Mouse (Mus musculus) neural tube, embryonic 14.5 days (tissue): ENCODE measurements around the gene Zdhhc12. TPM values are rescaled to one million over a fixed set of nuclear protein-coding genes. Genes with fewer than 3 reads are reported as not detected.

ENCODE experiments used
- ATAC-seq: fragments of 200-750 bp; cut with Nextera tagmentation; 2 replicates; pipeline ENCODE4 v1.8.0; 2017; ENCODE audit warnings: low read depth, mild to moderate bottlenecking, moderate TSS enrichment, moderate library complexity
- H3K27ac ChIP-seq: fragments of 300-500 bp; sonication (generic); 2 replicates; pipeline ENCODE4 v1.5.1; 2014; ENCODE audit warnings: low read depth, mild to moderate bottlenecking, control low read depth, low read length, moderate library complexity, mixed read lengths
- H3K27me3 ChIP-seq: fragments of 300-500 bp; sonication (generic); 2 replicates; pipeline ENCODE4 v1.6.1; 2014; ENCODE audit warnings: low read length; ENCODE audit not compliant: control insufficient read depth, insufficient read depth
- H3K36me3 ChIP-seq: fragments of 300-500 bp; sonication (generic); 2 replicates; pipeline ENCODE4 v1.6.1; 2014; ENCODE audit warnings: low read length, mixed read lengths; ENCODE audit not compliant: control insufficient read depth, insufficient read depth
- H3K4me1 ChIP-seq: fragments of 300-500 bp; sonication (generic); 2 replicates; pipeline ENCODE4 v1.6.1; 2014; ENCODE audit warnings: low read length; ENCODE audit not compliant: control insufficient read depth, insufficient read depth
- H3K4me2 ChIP-seq: fragments of 300-500 bp; sonication (generic); 2 replicates; pipeline ENCODE4 v1.6.1; 2014; ENCODE audit warnings: mild to moderate bottlenecking, low read depth, low read length, control low read depth
- H3K4me3 ChIP-seq: fragments of 300-500 bp; sonication (generic); 2 replicates; pipeline ENCODE4 v1.5.1; 2014; ENCODE audit warnings: low read depth, low read length, control low read depth, mixed read lengths
- H3K9ac ChIP-seq: fragments of 300-500 bp; sonication (generic); replicated peaks from 2 replicates; pipeline ENCODE4 v1.6.1; 2014; ENCODE audit warnings: low read depth, mild to moderate bottlenecking, control low read depth, low read length, mixed read lengths
- H3K9me3 ChIP-seq: fragments of 300-500 bp; sonication (generic); 2 replicates; pipeline ENCODE4 v1.6.1; 2016; ENCODE audit warnings: low read length; ENCODE audit not compliant: control insufficient read depth
- WGBS: fragments of 180-500 bp; shearing (Covaris S2); extraction: QIAGEN DNeasy Blood & Tissue Kit; methylation state at CpG from one replicate; pipeline ENCODE4 v1.1.7; 2014; 5-methylcytosine and 5-hydroxymethylcytosine counted together
- polyA plus RNA-seq: library from polyadenylated mRNA; unstranded; fragments of >200 nt; fragmentation: Nextera tagmentation; extraction: Ambion mirVana; gene quantifications from 2 replicates; pipeline ENCODE4 v1.2.1, GENCODE M21; 2014

Zdhhc12 gene
- polyA plus RNA-seq, 1 experiment from 2014 or later: 24.6 TPM

DNA sequence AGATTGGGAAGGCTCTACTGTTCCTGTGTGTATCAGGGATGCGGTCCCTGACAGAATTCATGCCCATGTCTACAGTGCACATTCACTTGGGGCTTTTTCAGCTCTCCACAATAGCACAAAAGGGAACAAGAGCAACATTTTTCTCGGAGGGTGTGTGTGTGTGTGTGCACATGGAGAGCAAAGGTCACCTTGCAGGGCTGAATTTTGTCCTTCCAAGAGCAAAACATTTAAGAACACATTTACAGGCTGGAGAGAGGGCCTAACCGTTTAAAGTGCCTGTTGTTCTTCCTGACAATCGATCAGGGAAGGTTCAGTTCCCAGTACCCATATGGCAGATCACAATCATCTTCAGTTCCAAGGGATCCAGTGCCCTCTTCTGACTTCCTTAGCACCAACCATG, 36.7 kb upstream of the Zdhhc12 start:
- H3K9ac ChIP-seq: no peak overlapping the region
- peaks cover 15% of the 10 kb centered on the region for H3K4me1 ChIP-seq
- H3K9me3 ChIP-seq: no peaks in the 10 kb centered on the region
- H3K36me3 ChIP-seq: no peaks in the 10 kb centered on the region
- no peaks in the 10 kb centered on the region for H3K27me3 ChIP-seq
- H3K4me3 ChIP-seq: no peak overlapping the region
- H3K4me2 ChIP-seq: no peak overlapping the region
- 88% methylated on average over 4 of the region's 4 CpGs for WGBS
- no peak for ATAC-seq
- no peak overlapping the region for H3K27ac ChIP-seq

DNA sequence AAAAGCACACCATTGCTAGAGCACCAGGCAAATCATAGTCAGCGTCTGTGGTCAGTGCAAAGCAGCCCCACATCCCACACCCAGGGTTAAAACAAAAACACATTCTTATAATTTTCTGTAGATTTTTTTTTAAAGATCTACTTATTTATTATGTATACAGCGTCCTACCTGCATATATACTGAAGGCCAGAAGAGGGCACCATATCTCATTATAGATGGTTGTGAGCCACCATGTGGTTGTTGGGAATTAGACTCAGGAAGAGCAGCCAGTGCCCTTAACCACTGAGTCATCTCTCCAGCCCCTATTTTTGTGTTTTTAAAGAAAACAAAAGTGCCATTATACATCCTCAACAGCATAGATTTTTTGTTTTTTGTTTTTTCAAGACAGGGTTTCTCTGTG, 35.3 kb upstream of the Zdhhc12 start:
- H3K36me3 ChIP-seq: no peaks in the 10 kb centered on the region
- H3K9me3 ChIP-seq: no peaks in the 10 kb centered on the region
- no peak overlapping the region for H3K4me3 ChIP-seq
- no peak overlapping the region for H3K27ac ChIP-seq
- WGBS: 35% methylated on average over 2 of the region's 2 CpGs
- H3K27me3 ChIP-seq: no peaks in the 10 kb centered on the region
- no peak for ATAC-seq
- no peak overlapping the region for H3K4me2 ChIP-seq
- H3K9ac ChIP-seq: no peak overlapping the region
- H3K4me1 ChIP-seq: peaks cover 9% of the 10 kb centered on the region

DNA sequence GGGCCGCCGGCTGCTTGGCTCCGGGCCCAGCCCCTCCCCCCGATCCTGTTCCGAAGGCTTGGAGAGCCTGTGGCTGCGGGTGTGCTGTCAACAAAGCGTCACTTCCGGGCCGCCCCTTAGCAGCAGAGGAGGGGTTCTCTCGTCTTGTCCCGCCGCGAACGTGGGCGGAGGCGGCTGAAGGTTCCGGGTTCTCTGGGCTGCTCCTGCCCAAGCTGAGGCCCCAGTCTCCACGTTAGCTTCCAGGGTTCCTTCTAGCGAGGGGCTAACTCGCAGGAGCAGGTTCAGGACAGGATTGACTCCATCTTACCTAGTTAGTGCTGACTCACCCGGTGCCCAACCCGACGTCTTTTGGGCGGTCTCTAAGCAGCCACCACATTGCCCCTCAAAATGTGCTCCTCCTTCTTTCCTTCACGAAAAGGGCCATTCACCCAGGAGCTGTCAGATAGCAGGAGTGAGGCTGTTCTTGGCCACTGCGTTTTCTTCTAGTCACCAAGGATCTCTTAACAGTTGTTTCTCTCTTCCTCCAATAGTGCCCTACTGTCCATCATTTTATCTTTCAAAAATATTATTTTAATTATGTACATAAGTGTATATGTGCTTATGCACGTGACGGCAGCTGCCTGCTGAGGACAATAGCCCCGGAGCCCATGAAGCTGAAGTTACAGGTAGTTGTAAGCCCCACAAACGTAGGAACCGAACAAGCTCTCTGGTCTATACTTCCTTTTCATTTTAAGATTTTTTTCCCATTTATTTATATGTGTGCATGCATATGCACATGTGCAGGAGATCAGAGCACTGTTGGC, 31.2 kb upstream of the Zdhhc12 start, which contains the start of gene Zer1:
TSS of gene Zer1 (minus strand) at position 114 of the 803 bp plus-strand sequence.
- Histone ChIP-seq H3K4me2 (peak within 1 kb of the TSS; percentile 96), H3K36me3 (no peaks in the 10 kb centered on the region), H3K9me3 (no peaks in the 10 kb centered on the region), H3K4me3 (peak within 1 kb of the TSS; percentile 63), H3K9ac (peak within 1 kb of the TSS; percentile 74), H3K27ac (peak within 1 kb of the TSS; percentile 91), H3K4me1 (peaks cover 26% of the 10 kb centered on the region), H3K27me3 (no peaks in the 10 kb centered on the region)
- ATAC-seq: peak; percentile 96
- 10% methylated on average over 31 of the region's 31 CpGs for WGBS

DNA sequence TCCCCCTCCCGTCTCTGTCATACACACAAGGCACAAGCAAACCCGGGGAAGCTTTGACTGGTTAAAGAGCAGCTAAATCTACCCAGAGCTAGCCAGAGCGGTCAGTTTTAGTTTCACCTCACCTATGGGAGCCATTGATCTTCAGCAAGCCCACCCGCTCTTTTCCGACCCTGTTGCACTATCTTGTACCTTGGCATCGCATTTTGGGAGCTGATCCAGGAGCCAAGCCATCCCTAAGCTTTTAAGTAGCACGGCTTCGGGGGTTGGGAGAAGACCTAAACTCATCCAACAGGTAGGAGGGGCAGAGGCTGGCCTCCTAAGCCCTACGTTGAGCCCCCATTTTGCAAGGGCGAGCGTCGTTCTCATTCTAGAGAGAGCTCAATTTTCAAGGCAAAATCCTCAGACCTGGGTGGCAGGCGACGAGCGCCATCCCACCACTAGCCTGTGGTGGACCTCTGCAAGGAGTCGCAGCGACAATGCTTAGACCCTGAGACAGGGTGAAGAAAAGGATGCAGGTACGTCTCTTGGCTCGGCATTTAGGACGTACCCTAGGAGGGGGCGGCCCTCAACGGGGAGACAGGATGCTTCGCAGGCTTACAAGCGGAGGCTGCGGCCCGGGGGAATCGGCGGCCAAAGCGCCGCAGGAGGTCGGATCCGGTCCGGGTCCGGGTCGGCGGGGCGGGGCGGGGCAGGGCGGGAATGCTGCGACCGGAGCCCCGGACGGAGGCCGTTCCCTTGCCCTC, 30.5 kb upstream of the Zdhhc12 start:
- Histone ChIP-seq H3K4me3 (peak overlapping the region; percentile 63), H3K4me2 (peak overlapping the region; percentile 96), H3K27ac (peak overlapping the region; percentile 91), H3K4me1 (peaks cover 33% of the 10 kb centered on the region), H3K36me3 (no peaks in the 10 kb centered on the region), H3K9ac (peak overlapping the region; percentile 74), H3K9me3 (no peaks in the 10 kb centered on the region), H3K27me3 (no peaks in the 10 kb centered on the region)
- ATAC-seq: peak; percentile 64
- WGBS: 2% methylated on average over 44 of the region's 44 CpGs

DNA sequence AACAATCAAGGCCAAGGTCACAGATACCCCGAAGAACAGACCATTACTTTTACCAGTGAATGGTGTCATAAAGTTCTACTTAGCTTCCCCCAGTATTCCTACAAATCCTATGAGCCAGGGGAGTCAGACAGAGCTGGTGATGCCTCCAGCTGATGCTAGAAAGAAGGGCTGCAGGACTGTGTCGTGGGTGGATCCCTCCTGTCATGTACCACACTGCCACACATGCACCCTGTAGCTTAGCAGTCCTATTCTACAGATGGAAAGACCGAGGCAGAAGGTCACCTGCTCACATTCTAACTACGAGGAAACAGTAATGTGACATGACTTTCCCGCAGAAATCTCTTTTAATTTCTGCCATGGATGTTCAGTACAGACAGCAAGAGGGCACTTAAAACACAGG, 29.3 kb upstream of the Zdhhc12 start:
- Histone ChIP-seq H3K27me3 (no peaks in the 10 kb centered on the region), H3K36me3 (no peaks in the 10 kb centered on the region), H3K9ac (no peak overlapping the region), H3K4me1 (peaks cover 34% of the 10 kb centered on the region), H3K9me3 (no peaks in the 10 kb centered on the region), H3K4me2 (no peak overlapping the region; the same call in 1 of the 2 replicates), H3K4me3 (no peak overlapping the region), H3K27ac (no peak overlapping the region)
- no peak for ATAC-seq
- WGBS: 86% methylated on average over 5 of the region's 5 CpGs

DNA sequence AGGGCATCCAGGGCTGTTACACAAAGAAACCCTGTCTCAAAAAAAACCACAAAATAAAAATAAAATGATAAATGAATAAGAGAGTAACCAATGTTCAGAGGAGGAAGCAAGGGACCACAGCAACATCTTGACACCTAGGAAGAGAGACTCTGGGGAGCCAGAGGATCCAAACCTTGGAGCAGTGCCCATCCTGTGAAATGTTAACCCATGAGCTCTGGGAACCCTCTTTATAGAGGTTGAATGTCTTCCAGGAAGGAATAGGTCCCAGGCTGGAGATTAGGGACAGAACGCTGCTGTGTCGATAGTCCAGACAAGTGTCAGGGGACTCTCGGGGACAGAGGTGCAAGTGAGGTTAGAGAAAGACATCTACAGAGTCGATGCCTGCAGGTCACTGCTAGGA, 26.8 kb upstream of the Zdhhc12 start:
- no peaks in the 10 kb centered on the region for H3K27me3 ChIP-seq
- no peak overlapping the region for H3K4me3 ChIP-seq
- WGBS: 61% methylated on average over 4 of the region's 4 CpGs
- H3K36me3 ChIP-seq: no peaks in the 10 kb centered on the region; the same call in 1 of the 2 replicates
- ATAC-seq: no peak
- H3K4me2 ChIP-seq: no peak overlapping the region
- peaks cover 34% of the 10 kb centered on the region for H3K4me1 ChIP-seq
- no peak overlapping the region; the same call in 1 of the 2 replicates for H3K27ac ChIP-seq
- no peaks in the 10 kb centered on the region for H3K9me3 ChIP-seq
- H3K9ac ChIP-seq: no peak overlapping the region

DNA sequence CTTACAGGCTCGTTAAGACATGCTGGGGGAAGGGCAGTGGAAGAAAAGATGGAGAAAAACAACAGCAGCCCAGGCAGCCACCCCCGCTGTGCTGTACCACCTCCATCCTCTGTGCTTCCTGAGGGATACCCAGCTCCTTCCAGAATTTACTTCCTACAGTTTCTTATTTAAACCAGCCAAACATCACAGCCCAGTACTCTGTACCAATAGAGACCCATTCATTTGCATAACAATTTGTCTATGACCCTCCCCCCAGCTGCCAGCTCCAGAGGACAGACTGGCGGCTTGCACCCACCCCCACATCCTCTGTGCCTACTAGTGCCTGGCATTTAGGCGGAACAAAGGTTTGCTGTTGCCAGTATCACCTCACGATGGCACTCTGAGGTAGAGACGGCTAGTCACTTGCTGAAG, 26.2 kb upstream of the Zdhhc12 start:
- no peaks in the 10 kb centered on the region for H3K27me3 ChIP-seq
- ATAC-seq: no peak
- no peak overlapping the region for H3K4me3 ChIP-seq
- no peaks in the 10 kb centered on the region; the same call in 1 of the 2 replicates for H3K36me3 ChIP-seq
- peaks cover 30% of the 10 kb centered on the region for H3K4me1 ChIP-seq
- 11% methylated on average over 6 of the region's 6 CpGs for WGBS
- no peak overlapping the region for H3K4me2 ChIP-seq
- no peak overlapping the region for H3K9ac ChIP-seq
- peak overlapping the region; percentile 35; the same call in 1 of the 2 replicates for H3K27ac ChIP-seq
- H3K9me3 ChIP-seq: no peaks in the 10 kb centered on the region

DNA sequence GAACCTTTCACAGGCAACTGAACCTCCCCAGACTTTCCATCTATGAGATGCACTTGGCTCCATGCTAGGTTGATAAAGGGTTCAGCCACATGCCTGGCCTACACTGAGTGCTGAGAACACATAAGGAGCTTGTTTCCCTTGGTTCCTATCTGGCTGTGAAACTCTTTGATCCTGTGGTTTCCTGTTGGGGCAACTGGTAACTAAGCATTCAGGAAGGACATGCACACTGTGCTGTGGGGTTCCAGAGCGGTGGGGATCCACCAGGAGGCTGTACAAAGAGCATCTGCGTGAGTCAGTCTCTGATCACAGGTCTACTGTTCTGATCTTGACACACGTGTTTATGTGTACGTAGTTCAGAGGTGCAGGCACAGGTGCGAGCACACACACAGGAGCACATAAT, 19.1 kb upstream of the Zdhhc12 start:
- ATAC-seq: no peak
- Histone ChIP-seq H3K9me3 (no peaks in the 10 kb centered on the region), H3K27ac (no peak overlapping the region), H3K27me3 (no peaks in the 10 kb centered on the region), H3K4me3 (no peak overlapping the region), H3K9ac (no peak overlapping the region), H3K4me1 (no peaks in the 10 kb centered on the region), H3K36me3 (peaks cover 42% of the 10 kb centered on the region), H3K4me2 (no peak overlapping the region)
- 91% methylated on average over 5 of the region's 5 CpGs for WGBS

DNA sequence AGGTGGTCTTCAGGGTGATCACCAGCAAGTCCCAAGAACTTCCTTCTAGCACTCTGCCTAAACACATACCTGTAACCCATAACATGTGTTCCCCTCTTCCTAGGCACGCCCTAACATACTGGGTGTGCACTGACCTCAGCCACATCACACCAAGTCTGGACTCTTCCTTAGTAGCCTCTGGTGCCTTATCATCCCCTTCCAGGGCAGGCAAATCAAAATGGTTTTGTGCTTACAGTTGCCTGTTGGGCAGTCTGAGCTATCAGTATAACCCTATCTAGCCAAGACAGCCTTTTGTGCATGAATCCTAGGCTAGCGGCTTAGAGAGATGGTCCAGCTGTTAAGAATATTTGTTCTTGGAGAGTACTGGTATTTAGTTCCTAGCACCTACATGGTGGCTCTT, 18.1 kb upstream of the Zdhhc12 start:
- H3K27me3 ChIP-seq: no peaks in the 10 kb centered on the region
- H3K4me3 ChIP-seq: no peak overlapping the region
- H3K4me2 ChIP-seq: no peak overlapping the region
- peaks cover 50% of the 10 kb centered on the region for H3K36me3 ChIP-seq
- H3K27ac ChIP-seq: no peak overlapping the region
- 93% methylated on average over 2 of the region's 2 CpGs for WGBS
- no peaks in the 10 kb centered on the region for H3K9me3 ChIP-seq
- no peak for ATAC-seq
- H3K4me1 ChIP-seq: no peaks in the 10 kb centered on the region
- H3K9ac ChIP-seq: no peak overlapping the region
